In genomic region chr11:97510966-97511660, GRCm38 (mm10) we compare ENCODE assay signal across 8 mouse cellular contexts. TPM values are rescaled to one million over a fixed set of nuclear protein-coding genes. Genes with fewer than 3 reads are reported as not detected.
DNase-seq lines count a peak whose midpoint lies in the region; ATAC-seq and TF ChIP-seq lines count a peak whose summit lies in the region.

No protein-coding gene starts in this region.

- no peak for TF ChIP-seq POLR2A in embryonic fibroblast, embryonic 13.5 days (IDR thresholded peaks at IDR 0.05; ENCODE audit: low read depth, low read length)

- no peak overlapping the region for H3K9ac ChIP-seq in stomach, embryonic 16.5 days (ENCODE audit: low read length)

- intact Hi-C loops in left cerebral cortex, adult 2 months (cut with DNase I), result no loop called here
- intact Hi-C loops in heart, postnatal 25 days (cut with DNase I), result no loop called here

- no peak overlapping the region for H3K4me3 ChIP-seq in left cerebral cortex, adult 2 months
- no peak overlapping the region for H3K4me3 ChIP-seq in embryonic fibroblast, embryonic 13.5 days (ENCODE audit: insufficient read depth, low read length)
- no peak overlapping the region for H3K4me3 ChIP-seq in stomach, embryonic 16.5 days (replicated peaks; ENCODE audit: low read length)

- ATAC-seq in megakaryocyte progenitor cell, adult 5-6 weeks (replicated peaks; ENCODE audit: poor library complexity), result peak; percentile 83
- ATAC-seq in stomach, embryonic 16.5 days (ENCODE audit: insufficient read depth, low FRiP score), result no peak

- WGBS in stomach, embryonic 16.5 days, result 33% methylated on average over 10 of the region's 10 CpGs

- TF ChIP-seq CTCF in left cerebral cortex, adult 2 months (IDR thresholded peaks at IDR 0.05), result peak; percentile 82
- peak; percentile 64; the same call in 1 of the 2 replicates for TF ChIP-seq CTCF in embryonic fibroblast, embryonic 13.5 days (IDR thresholded peaks at IDR 0.05; ENCODE audit: borderline replicate concordance, insufficient read depth, low read length)

- DNase-seq in left cerebral cortex, adult 2 months (ENCODE audit: extremely low spot score in 1 of 2, low spot score in 2 of 2), result peak; percentile 57 to 72
- DNase-seq in left cerebral cortex, adult 8-10 months (ENCODE audit: low spot score in 2 of 2), result no peak
- peak; percentile 75 to 83 for DNase-seq in adrenal gland, postnatal 36 days
- peak; percentile 40 for DNase-seq in heart, postnatal 25 days (ENCODE audit: low spot score)
- DNase-seq in layer of hippocampus, postnatal 14 days (ENCODE audit: low spot score in 2 of 2), result peak; percentile 61 to 62

- H3K27ac ChIP-seq in left cerebral cortex, adult 2 months, result 0 out of 2 replicates have a peak overlapping the region, but pooled peaks have one; percentile 1
- no peak overlapping the region for H3K27ac ChIP-seq in embryonic fibroblast, embryonic 13.5 days (ENCODE audit: insufficient read depth, low read length)
- no peak overlapping the region for H3K27ac ChIP-seq in stomach, embryonic 16.5 days (ENCODE audit: low read length)

- H3K4me2 ChIP-seq in stomach, embryonic 16.5 days (ENCODE audit: low read depth, low read length), result peak overlapping the region; percentile 31

- H3K9me3 ChIP-seq in stomach, embryonic 16.5 days (replicated peaks; ENCODE audit: control insufficient read depth, low read length), result no peaks in the 10 kb centered on the region

- 0 out of 2 replicates have a peak, but pooled peaks cover 5% of the 10 kb centered on the region for H3K4me1 ChIP-seq in embryonic fibroblast, embryonic 13.5 days (ENCODE audit: control insufficient read depth, insufficient read depth, low read length)
- no peaks in the 10 kb centered on the region for H3K4me1 ChIP-seq in stomach, embryonic 16.5 days (ENCODE audit: control insufficient read depth, insufficient read depth, low read length)

- H3K27me3 ChIP-seq in stomach, embryonic 16.5 days (ENCODE audit: control insufficient read depth, insufficient read depth, low read length), result no peaks in the 10 kb centered on the region

- no peaks in the 10 kb centered on the region for H3K36me3 ChIP-seq in stomach, embryonic 16.5 days (ENCODE audit: control insufficient read depth, insufficient read depth, low read length)

RNA-seq across cellular contexts. Expression of gene 4933428G20Rik, which starts 11.0 kb away (rescaled TPM):
- total RNA-seq in left cerebral cortex, adult 2 months (2021), result not detected
- not detected for total RNA-seq in left cerebral cortex, adult 8-10 months (2022)
- under 1 TPM in 1 of 2 experiments, not detected in 1; 0.33 TPM for total RNA-seq in adrenal gland, postnatal 36 days (2021)
- polyA plus RNA-seq in embryonic fibroblast, embryonic 13.5 days (2011; ENCODE audit: insufficient read length, low read depth, missing spikeins), result not detected in 2 replicates
- total RNA-seq in heart, postnatal 25 days (2021), result not detected
- not detected for total RNA-seq in layer of hippocampus, postnatal 14 days (2021)
- not detected in 2 replicates for total RNA-seq in megakaryocyte progenitor cell, adult 5-6 weeks (2015)
- total RNA-seq in megakaryocyte progenitor cell, adult 5-6 weeks (2017), result not detected in 2 replicates
- polyA plus RNA-seq in stomach, embryonic 16.5 days (2015; fragmentation: Nextera tagmentation; extraction: Ambion mirVana), result 0.80 and 0.90 TPM in 2 replicates

Comparison
In these comparisons a context has a peak if more than half of its experiments do, and no peak if none do; other contexts are left out.
1. DNase-seq: peak in left cerebral cortex, adult 2 months (2 of 2), adrenal gland, postnatal 36 days (2 of 2), heart, postnatal 25 days (single experiment) and layer of hippocampus, postnatal 14 days (2 of 2); none in left cerebral cortex, adult 8-10 months (0 of 2).